Mouse (Mus musculus): ENCODE measurements around the gene Oas1f. TPM values are rescaled to one million over a fixed set of nuclear protein-coding genes. Genes with fewer than 3 reads are reported as not detected.
"Not testable (repeated sequence)": the region's sequence is repeated elsewhere in the genome, so short reads cannot be mapped to it uniquely, and the experiment has no call there.

Gene Oas1f
- polyA plus RNA-seq, 2 experiments, result not detected

DNA sequence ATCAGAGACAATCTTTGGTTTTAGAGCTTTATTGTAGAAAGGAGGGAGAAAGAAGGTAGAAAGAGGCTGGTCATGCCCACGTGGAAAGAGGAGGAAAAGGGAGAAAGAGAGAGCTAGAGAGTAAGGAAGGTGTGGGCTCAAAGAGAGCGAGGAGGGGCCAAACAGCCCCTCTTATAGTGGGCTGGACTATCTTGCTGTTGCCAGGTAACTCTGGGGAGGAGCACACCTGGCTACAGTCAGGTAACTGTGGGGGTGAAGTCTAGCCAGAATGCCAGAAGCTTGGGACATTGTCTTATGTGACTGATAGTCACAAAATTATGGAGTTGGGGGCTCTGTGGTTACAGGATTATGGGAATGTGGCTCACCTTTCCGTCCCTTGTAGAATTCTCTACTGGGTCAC, 22.9 kb downstream of the Oas1f start:
- H3K4me2 ChIP-seq (ENCODE audit: low read depth), result no peak overlapping the region
- H3K9me3 ChIP-seq (ENCODE audit: control insufficient read depth, low read length), result no peaks in the 10 kb centered on the region
- no peak overlapping the region for H3K27ac ChIP-seq
- H3K36me3 ChIP-seq (replicated peaks; ENCODE audit: control insufficient read depth, insufficient read depth, low read depth), result no peaks in the 10 kb centered on the region
- H3K27me3 ChIP-seq (ENCODE audit: control insufficient read depth, insufficient read depth, low read length), result no peaks in the 10 kb centered on the region
- WGBS (ENCODE audit: insufficient replicate concordance), result 48% methylated on average over 3 of the region's 3 CpGs
- H3K4me1 ChIP-seq (replicated peaks; ENCODE audit: control insufficient read depth in 2 of 2, insufficient read depth in 2 of 2, low read length in 1 of 2), result no peaks in the 10 kb centered on the region
- DNase-seq (ENCODE audit: low read depth in 3 of 3, low spot score in 3 of 3) (no peak), ATAC-seq (ENCODE audit: insufficient read depth) (no peak)
- no peak overlapping the region for H3K9ac ChIP-seq (replicated peaks)
- TF ChIP-seq CTCF (IDR thresholded peaks at IDR 0.05; ENCODE audit: low read depth) (no peak), EP300 (IDR thresholded peaks at IDR 0.05; ENCODE audit: low read depth) (no peak)
- H3K4me3 ChIP-seq (ENCODE audit: insufficient read depth in 1 of 2, low read depth in 2 of 2, low read length in 2 of 2), result no peak overlapping the region

DNA sequence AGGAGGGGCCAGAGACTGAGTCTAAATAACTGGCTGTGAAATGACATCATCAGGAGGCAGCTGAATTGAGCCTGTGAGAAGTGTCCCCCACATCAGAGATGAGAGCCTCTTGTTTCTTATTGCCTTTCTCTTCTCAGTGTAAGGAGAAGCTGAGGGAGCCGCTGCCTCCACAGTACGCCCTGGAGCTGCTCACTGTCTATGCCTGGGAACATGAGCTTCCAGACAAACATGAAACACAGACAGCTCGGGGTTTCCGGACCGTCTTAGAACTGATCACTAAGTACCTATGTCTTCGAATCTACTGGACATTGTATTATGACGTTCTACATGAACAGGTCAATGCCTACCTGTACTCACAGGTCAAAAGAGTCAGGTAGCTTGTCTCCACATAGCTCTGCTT, 23.6 kb downstream of the Oas1f start:
- Histone ChIP-seq H3K27me3 (ENCODE audit: control insufficient read depth, insufficient read depth, low read length) (no peaks in the 10 kb centered on the region), H3K9ac (replicated peaks) (no peak overlapping the region), H3K9me3 (ENCODE audit: control insufficient read depth, low read length) (no peaks in the 10 kb centered on the region), H3K4me3 (ENCODE audit: insufficient read depth in 1 of 2, low read depth in 2 of 2, low read length in 2 of 2) (no peak overlapping the region), H3K4me1 (replicated peaks; ENCODE audit: control insufficient read depth in 2 of 2, insufficient read depth in 2 of 2, low read length in 1 of 2) (no peaks in the 10 kb centered on the region), H3K36me3 (replicated peaks; ENCODE audit: control insufficient read depth, insufficient read depth, low read depth) (no peaks in the 10 kb centered on the region), H3K27ac (no peak overlapping the region), H3K4me2 (ENCODE audit: low read depth) (no peak overlapping the region)
- DNase-seq (ENCODE audit: low read depth in 3 of 3, low spot score in 3 of 3) (no peak), ATAC-seq (ENCODE audit: insufficient read depth) (no peak)
- 63% methylated on average over 7 of the region's 7 CpGs for WGBS (ENCODE audit: insufficient replicate concordance)
- TF ChIP-seq EP300 (IDR thresholded peaks at IDR 0.05; ENCODE audit: low read depth), result no peak

DNA sequence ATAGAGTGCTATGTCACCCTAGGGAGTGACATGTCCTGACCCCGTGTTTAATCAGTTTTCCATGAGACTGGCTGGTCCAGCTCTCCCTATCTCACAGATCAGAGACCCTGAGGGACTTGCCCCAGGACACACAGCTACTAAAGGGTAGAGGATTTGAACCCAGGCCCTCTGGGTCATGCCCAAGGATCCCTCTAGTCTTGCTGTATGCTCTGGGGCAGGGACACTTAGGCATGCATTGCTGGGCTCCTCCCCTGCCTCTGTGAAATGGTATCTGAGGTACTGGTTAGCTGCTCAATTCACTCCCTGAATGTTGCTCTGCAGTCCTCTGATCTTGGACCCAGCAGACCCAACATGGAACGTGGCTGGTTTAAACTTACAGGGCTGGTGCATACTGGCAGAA, 24.3 kb downstream of the Oas1f start:
- ATAC-seq (ENCODE audit: insufficient read depth) (no peak), DNase-seq (ENCODE audit: low read depth in 3 of 3, low spot score in 3 of 3) (no peak)
- Histone ChIP-seq H3K27ac (no peak overlapping the region), H3K27me3 (ENCODE audit: control insufficient read depth, insufficient read depth, low read length) (no peaks in the 10 kb centered on the region), H3K36me3 (replicated peaks; ENCODE audit: control insufficient read depth, insufficient read depth, low read depth) (no peaks in the 10 kb centered on the region), H3K4me1 (replicated peaks; ENCODE audit: control insufficient read depth in 2 of 2, insufficient read depth in 2 of 2, low read length in 1 of 2) (no peaks in the 10 kb centered on the region), H3K9ac (replicated peaks) (no peak overlapping the region), H3K4me2 (ENCODE audit: low read depth) (no peak overlapping the region), H3K9me3 (ENCODE audit: control insufficient read depth, low read length) (no peaks in the 10 kb centered on the region), H3K4me3 (ENCODE audit: insufficient read depth in 1 of 2, low read depth in 2 of 2, low read length in 2 of 2) (no peak overlapping the region)
- TF ChIP-seq EP300 (IDR thresholded peaks at IDR 0.05; ENCODE audit: low read depth) (no peak), CTCF (IDR thresholded peaks at IDR 0.05; ENCODE audit: low read depth) (no peak)
- WGBS (ENCODE audit: insufficient replicate concordance), result 41% methylated on average over 2 of the region's 2 CpGs

DNA sequence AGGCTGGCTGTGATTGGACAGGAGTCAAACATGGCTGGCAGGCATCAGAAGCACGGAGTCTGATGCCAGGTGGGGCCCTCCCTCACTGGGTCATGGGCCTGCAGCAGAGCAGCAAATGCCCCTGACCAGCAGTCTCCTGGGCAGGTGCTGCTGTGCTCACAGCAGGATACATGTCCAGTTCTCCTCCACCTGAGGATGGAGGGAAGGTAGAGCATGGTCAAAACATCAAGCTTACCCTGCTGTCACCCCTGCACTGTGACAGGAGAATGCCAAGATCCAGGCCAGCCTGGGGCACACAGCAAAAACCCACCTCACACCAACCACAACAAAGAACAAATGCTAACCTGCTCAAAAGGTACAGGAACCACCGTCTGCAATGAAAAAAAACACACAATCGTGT, 29.7 kb downstream of the Oas1f start:
- not testable (repeated sequence) for ATAC-seq (ENCODE audit: insufficient read depth); H3K27me3 ChIP-seq (ENCODE audit: control insufficient read depth, insufficient read depth, low read length); H3K9ac ChIP-seq (replicated peaks); H3K9me3 ChIP-seq (ENCODE audit: control insufficient read depth, low read length); DNase-seq (ENCODE audit: low read depth in 3 of 3, low spot score in 3 of 3); H3K4me3 ChIP-seq (ENCODE audit: insufficient read depth in 1 of 2, low read depth in 2 of 2, low read length in 2 of 2); H3K27ac ChIP-seq; H3K36me3 ChIP-seq (replicated peaks; ENCODE audit: control insufficient read depth, insufficient read depth, low read depth); H3K4me1 ChIP-seq (replicated peaks; ENCODE audit: control insufficient read depth in 2 of 2, insufficient read depth in 2 of 2, low read length in 1 of 2); H3K4me2 ChIP-seq (ENCODE audit: low read depth)
- WGBS (ENCODE audit: insufficient replicate concordance), result 32% methylated on average over 2 of the region's 3 CpGs

DNA sequence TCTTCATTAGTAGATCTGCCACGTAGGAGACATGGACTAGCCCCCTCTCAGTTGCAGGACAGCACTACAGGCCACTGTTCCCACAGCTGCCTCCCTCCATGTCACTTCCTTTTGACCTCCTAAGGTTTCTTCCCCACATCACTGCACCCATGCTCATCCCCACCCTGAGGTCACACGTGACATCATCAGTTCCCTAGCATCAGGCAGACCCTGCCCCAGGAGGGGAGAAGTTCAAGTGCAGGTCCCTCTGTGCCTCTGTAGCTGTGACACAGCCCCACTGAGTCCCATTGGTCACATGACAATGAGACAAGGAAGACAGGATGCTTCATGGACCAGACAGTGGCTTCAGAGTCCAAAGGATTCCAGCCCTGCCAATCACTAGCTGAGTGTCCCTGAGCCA, 30.2 kb downstream of the Oas1f start:
- H3K27ac ChIP-seq; H3K9ac ChIP-seq (replicated peaks); H3K4me1 ChIP-seq (replicated peaks; ENCODE audit: control insufficient read depth in 2 of 2, insufficient read depth in 2 of 2, low read length in 1 of 2); DNase-seq (ENCODE audit: low read depth in 3 of 3, low spot score in 3 of 3); H3K4me2 ChIP-seq (ENCODE audit: low read depth); H3K27me3 ChIP-seq (ENCODE audit: control insufficient read depth, insufficient read depth, low read length); H3K9me3 ChIP-seq (ENCODE audit: control insufficient read depth, low read length); H3K36me3 ChIP-seq (replicated peaks; ENCODE audit: control insufficient read depth, insufficient read depth, low read depth); ATAC-seq (ENCODE audit: insufficient read depth); H3K4me3 ChIP-seq (ENCODE audit: insufficient read depth in 1 of 2, low read depth in 2 of 2, low read length in 2 of 2): not testable (repeated sequence)
- 43% methylated on average over 2 of the region's 2 CpGs for WGBS (ENCODE audit: insufficient replicate concordance)

DNA sequence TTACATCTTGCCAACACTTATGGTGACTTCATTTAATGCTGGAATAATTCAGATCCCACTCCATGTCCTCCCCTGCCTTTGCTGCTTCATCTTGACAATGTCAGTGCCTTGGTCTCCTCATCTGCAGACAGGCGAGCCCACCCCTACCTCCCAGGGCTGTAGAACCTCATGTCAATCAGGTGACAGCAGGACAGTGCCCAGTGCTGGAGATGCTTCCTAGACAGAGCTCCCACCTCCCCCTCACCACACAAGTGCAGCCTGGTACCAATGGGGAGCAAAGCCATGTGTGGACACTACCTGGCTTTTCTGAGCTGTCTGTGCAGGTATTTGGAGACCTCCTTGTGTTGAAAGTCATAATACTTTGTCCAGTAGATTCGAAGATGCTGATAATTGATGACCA, 31.6 kb downstream of the Oas1f start:
- not testable (repeated sequence) for H3K27me3 ChIP-seq (ENCODE audit: control insufficient read depth, insufficient read depth, low read length); H3K27ac ChIP-seq; ATAC-seq (ENCODE audit: insufficient read depth); DNase-seq (ENCODE audit: low read depth in 3 of 3, low spot score in 3 of 3); H3K4me2 ChIP-seq (ENCODE audit: low read depth); H3K9me3 ChIP-seq (ENCODE audit: control insufficient read depth, low read length); H3K4me3 ChIP-seq (ENCODE audit: insufficient read depth in 1 of 2, low read depth in 2 of 2, low read length in 2 of 2); H3K36me3 ChIP-seq (replicated peaks; ENCODE audit: control insufficient read depth, insufficient read depth, low read depth); H3K4me1 ChIP-seq (replicated peaks; ENCODE audit: control insufficient read depth in 2 of 2, insufficient read depth in 2 of 2, low read length in 1 of 2); H3K9ac ChIP-seq (replicated peaks)
- whole genome bisulfite sequencing (ENCODE audit: insufficient replicate concordance), result 27% methylated on average over 2 of the region's 2 CpGs

DNA sequence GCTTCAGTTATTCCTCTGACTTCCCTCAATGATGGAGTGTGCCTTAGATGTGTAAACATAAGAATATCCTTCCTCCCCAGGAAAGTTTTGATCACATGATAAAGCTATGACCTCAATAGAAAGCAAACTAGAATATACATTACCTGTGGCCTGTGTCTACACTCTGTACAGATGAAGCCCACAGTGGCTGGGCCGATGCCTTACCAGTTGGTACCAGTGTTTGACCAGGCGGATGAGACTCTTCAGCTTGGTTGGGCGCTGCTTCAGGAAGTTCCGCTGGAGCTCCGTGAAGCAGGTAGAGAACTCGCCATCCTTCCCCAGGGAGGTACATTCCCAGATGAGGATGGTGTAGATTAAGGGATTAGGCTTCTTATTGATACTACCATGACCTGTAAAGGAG, 34.5 kb downstream of the Oas1f start:
- H3K9ac ChIP-seq (replicated peaks); H3K27ac ChIP-seq; ATAC-seq (ENCODE audit: insufficient read depth); H3K4me1 ChIP-seq (replicated peaks; ENCODE audit: control insufficient read depth in 2 of 2, insufficient read depth in 2 of 2, low read length in 1 of 2); DNase-seq (ENCODE audit: low read depth in 3 of 3, low spot score in 3 of 3); H3K9me3 ChIP-seq (ENCODE audit: control insufficient read depth, low read length); H3K4me3 ChIP-seq (ENCODE audit: insufficient read depth in 1 of 2, low read depth in 2 of 2, low read length in 2 of 2); H3K36me3 ChIP-seq (replicated peaks; ENCODE audit: control insufficient read depth, insufficient read depth, low read depth); H3K27me3 ChIP-seq (ENCODE audit: control insufficient read depth, insufficient read depth, low read length); H3K4me2 ChIP-seq (ENCODE audit: low read depth): not testable (repeated sequence)
- 66% methylated on average over 6 of the region's 6 CpGs for WGBS (ENCODE audit: insufficient replicate concordance)

DNA sequence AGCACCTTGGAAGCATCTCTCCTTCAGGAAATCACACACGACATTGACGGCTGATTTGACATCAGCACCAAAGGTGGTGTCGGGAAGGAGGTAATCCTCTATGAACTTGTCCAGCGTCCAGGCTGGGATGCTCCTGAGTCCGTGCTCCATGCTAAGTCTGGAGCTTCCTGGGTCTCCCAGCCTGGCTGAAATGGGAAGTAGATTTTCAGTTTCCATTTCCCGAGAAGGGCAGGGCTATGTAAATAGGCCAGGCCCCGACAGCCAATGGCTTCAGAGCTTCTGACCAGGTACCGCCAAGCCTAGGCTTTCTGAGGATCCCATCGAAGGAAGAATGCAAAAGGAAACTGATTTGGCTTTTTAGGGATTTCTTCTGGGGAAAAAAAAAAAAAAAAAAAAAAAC, 40.2 kb downstream of the Oas1f start, which contains the start of gene Oas1g:
TSS of gene Oas1g (minus strand) at position 201 of the 400 bp plus-strand sequence.
- H3K9me3 ChIP-seq (ENCODE audit: control insufficient read depth, low read length); DNase-seq (ENCODE audit: low read depth in 3 of 3, low spot score in 3 of 3); ATAC-seq (ENCODE audit: insufficient read depth); H3K27me3 ChIP-seq (ENCODE audit: control insufficient read depth, insufficient read depth, low read length); H3K4me3 ChIP-seq (ENCODE audit: insufficient read depth in 1 of 2, low read depth in 2 of 2, low read length in 2 of 2); H3K4me1 ChIP-seq (replicated peaks; ENCODE audit: control insufficient read depth in 2 of 2, insufficient read depth in 2 of 2, low read length in 1 of 2); H3K36me3 ChIP-seq (replicated peaks; ENCODE audit: control insufficient read depth, insufficient read depth, low read depth); H3K9ac ChIP-seq (replicated peaks); H3K4me2 ChIP-seq (ENCODE audit: low read depth); H3K27ac ChIP-seq: not testable (repeated sequence)
- WGBS (ENCODE audit: insufficient replicate concordance), result 13% methylated on average over 5 of the region's 9 CpGs
